Mouse (Mus musculus) T-helper 17 cell (primary cell): Measurements from ENCODE around the gene Wdr83.

Experiments used
- in situ Hi-C, 2 experiments: fragments of 300-600 bp; cut with MboI, MseI; formaldehyde crosslinking; loops; 1 replicate in 1 of 2; 2 replicates in 1 of 2; pipeline ENCODE4 v1.15.1; 2025; ENCODE audit warnings: high pct_unique_total_duplicates in 2 of 2

Wdr83 gene

GRCm38 (mm10) chr8:85036718-85037365 is 44.3 kb downstream of the Wdr83 start, which contains the start of gene Tnpo2:
Gene Tnpo2, plus strand, starts transcription at chr8:85036915.
- in situ Hi-C loops: no loop called here

DNA sequence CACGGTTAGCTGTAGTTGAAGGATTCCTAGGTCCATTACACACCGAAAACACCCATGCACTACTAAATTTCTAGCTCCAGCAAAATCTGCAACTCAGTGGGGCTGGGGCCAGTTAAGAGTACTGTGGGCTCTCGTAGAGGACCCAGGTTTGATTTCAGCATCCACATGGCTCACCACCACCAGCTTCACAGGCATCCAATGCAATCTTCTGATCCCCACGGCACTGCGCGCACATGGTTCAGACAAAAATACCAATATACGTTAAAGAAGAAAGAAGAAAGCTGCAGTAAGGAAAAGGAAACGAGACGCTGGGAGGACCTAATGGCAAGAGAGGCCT is 44.8 kb downstream of the Wdr83 start:
- in situ Hi-C loops: no loop called here

- in situ Hi-C loops: no loop called here
Measured at GRCm38 (mm10) chr8:85035728-85036310, 45.3 kb downstream of the Wdr83 start.

GRCm38 (mm10) chr8:85035165-85035727 is 45.9 kb downstream of the Wdr83 start:
- in situ Hi-C loops: no loop called here

DNA sequence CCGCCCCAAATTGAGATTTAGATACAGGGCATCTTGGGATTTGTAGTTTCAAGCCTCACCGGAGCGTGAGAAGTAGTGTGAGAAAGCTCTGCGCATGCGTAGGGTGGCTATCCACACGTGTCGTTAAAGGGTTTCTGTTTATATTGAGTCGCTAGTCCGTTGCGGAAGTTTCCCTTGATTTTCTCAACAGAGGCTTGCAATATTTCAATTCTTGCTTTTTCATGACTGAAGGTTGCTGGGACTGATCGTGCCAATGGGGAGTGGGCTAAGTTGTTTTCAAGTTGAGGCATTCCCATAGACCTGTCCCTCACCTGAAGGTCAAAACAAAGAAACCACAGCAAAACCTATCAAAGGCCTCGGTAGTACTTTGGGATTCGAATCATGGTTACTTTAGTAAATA is 46.3 kb downstream of the Wdr83 start:
- in situ Hi-C loops: no loop called here

GRCm38 (mm10) chr8:85033867-85034266 is 47.2 kb downstream of the Wdr83 start:
- in situ Hi-C loops: no loop called here

DNA sequence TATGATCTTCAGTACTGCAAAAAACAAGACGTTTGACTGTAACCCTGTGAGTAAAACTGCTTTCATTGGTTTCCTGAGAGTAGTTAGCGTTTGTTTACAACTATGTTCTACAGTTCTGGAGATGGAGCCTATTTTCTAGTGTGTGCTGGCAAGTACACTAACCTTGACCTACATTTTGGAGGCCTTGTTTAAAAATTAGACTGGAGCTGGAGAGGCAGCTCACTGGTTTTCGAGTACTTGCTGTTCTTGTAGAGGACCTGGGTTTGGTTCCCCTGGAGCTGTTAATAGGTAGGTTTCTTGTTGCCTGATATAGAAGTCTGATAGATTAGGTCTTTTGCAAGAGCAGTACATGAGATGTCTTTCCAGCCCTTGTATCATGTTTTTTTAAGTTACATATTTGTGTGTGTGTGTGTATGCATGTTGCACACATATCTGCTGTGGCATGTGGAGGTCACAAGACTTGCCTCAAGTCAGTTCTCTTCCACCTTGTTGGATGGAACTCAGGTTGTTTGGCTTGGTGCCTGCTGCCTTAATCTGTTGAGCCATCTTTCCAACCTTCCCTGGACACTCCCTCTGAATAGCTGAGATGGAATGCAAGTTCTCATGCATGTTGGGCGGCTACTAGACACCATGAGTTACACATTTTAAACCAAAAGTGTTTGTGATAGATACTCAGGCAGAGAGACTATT is 48.3 kb downstream of the Wdr83 start:
- in situ Hi-C loops: no loop called here

GRCm38 (mm10) chr8:85029271-85029670 is 51.8 kb downstream of the Wdr83 start:
- in situ Hi-C loops: loop anchor here in 1 of 2 experiments (5.0 kb wide), 1 partner anchor 52 kb away; the partner anchor contains the start of gene Junb

- in situ Hi-C loops: loop anchor here in 1 of 2 experiments (5.0 kb wide), 1 partner anchor 51 kb away; the partner anchor contains the start of gene Junb
Measured at GRCm38 (mm10) chr8:85027922-85028321, 53.2 kb downstream of the Wdr83 start.

GRCm38 (mm10) chr8:85027516-85027855 is 53.6 kb downstream of the Wdr83 start:
- in situ Hi-C loops: loop anchor here in 1 of 2 experiments (5.0 kb wide), 1 partner anchor 50 kb away; the partner anchor contains the start of gene Junb

GRCm38 (mm10) chr8:85026670-85027515 is 54.2 kb downstream of the Wdr83 start, which contains the start of gene Trir:
Gene Trir, plus strand, starts transcription at chr8:85026823.
- in situ Hi-C loops: loop anchor here in 1 of 2 experiments (5.0 kb wide), 1 partner anchor 50 kb away; the partner anchor contains the start of gene Junb

- in situ Hi-C loops: loop anchor here in 1 of 2 experiments (5.0 kb wide), 1 partner anchor 48 kb away; the partner anchor contains the start of gene Junb
Measured at GRCm38 (mm10) chr8:85025098-85025932, 55.8 kb downstream of the Wdr83 start, which contains the start of gene Asna1. Gene Asna1, minus strand, starts transcription at chr8:85025281.
